Mouse (Mus musculus): ENCODE results near the gene Scamp4. TPM values are rescaled to one million over a fixed set of nuclear protein-coding genes. Genes with fewer than 3 reads are reported as not detected.

Scamp4 gene
- polyA plus RNA-seq, 1 experiment from 2014 or later = 80.6 TPM

GRCm38 (mm10) chr10:80584045-80584488, 18.6 kb upstream of the Scamp4 start:
- Histone ChIP-seq H3K4me3 (no peak overlapping the region), H3K9me3 (no peaks in the 10 kb centered on the region), H3K27ac (no peak overlapping the region), H3K4me2 (replicated peaks) (no peak overlapping the region), H3K4me1 (peaks cover 17% of the 10 kb centered on the region), H3K27me3 (no peaks in the 10 kb centered on the region), H3K9ac (no peak overlapping the region), H3K36me3 (peaks cover 36% of the 10 kb centered on the region)
- no peak for ATAC-seq (ENCODE audit: insufficient number of reproducible peaks, insufficient read depth, low FRiP score, low TSS enrichment)
- 66% methylated on average over 12 of the region's 12 CpGs for whole genome bisulfite sequencing

- Histone ChIP-seq H3K4me2 (replicated peaks) (no peak overlapping the region), H3K9ac (no peak overlapping the region), H3K4me1 (peaks cover 19% of the 10 kb centered on the region), H3K27me3 (no peaks in the 10 kb centered on the region), H3K4me3 (no peak overlapping the region), H3K27ac (no peak overlapping the region), H3K36me3 (peaks cover 36% of the 10 kb centered on the region), H3K9me3 (no peaks in the 10 kb centered on the region)
- WGBS = 72% methylated on average over 12 of the region's 12 CpGs
- ATAC-seq (ENCODE audit: insufficient number of reproducible peaks, insufficient read depth, low FRiP score, low TSS enrichment) = no peak
Observed at GRCm38 (mm10) chr10:80584642-80585552, 17.8 kb upstream of the Scamp4 start.

- Histone ChIP-seq H3K27ac (no peak overlapping the region), H3K27me3 (no peaks in the 10 kb centered on the region), H3K9ac (no peak overlapping the region), H3K36me3 (peaks cover 36% of the 10 kb centered on the region), H3K4me2 (replicated peaks) (no peak overlapping the region), H3K9me3 (no peaks in the 10 kb centered on the region), H3K4me1 (peaks cover 19% of the 10 kb centered on the region), H3K4me3 (no peak overlapping the region)
- WGBS = 94% methylated on average over 8 of the region's 8 CpGs
- no peak for ATAC-seq (ENCODE audit: insufficient number of reproducible peaks, insufficient read depth, low FRiP score, low TSS enrichment)
Observed at GRCm38 (mm10) chr10:80585581-80585980, 17.1 kb upstream of the Scamp4 start.

- peaks cover 19% of the 10 kb centered on the region for H3K4me1 ChIP-seq
- H3K4me2 ChIP-seq (replicated peaks) = no peak overlapping the region; the same call in 1 of the 2 replicates
Observed at GRCm38 (mm10) chr10:80586407-80587304, 16.0 kb upstream of the Scamp4 start.

GRCm38 (mm10) chr10:80587305-80587657, 15.4 kb upstream of the Scamp4 start:
- 49% methylated on average over 4 of the region's 4 CpGs for WGBS
- Histone ChIP-seq H3K9ac (no peak overlapping the region; the same call in 1 of the 2 replicates), H3K9me3 (no peaks in the 10 kb centered on the region), H3K27me3 (no peaks in the 10 kb centered on the region), H3K4me2 (replicated peaks) (no peak overlapping the region; the same call in 1 of the 2 replicates), H3K4me1 (peaks cover 19% of the 10 kb centered on the region), H3K4me3 (no peak overlapping the region), H3K36me3 (peaks cover 32% of the 10 kb centered on the region), H3K27ac (no peak overlapping the region)
- no peak for ATAC-seq (ENCODE audit: insufficient number of reproducible peaks, insufficient read depth, low FRiP score, low TSS enrichment)

More at GRCm38 (mm10) chr10:80586407-80587304, 16.0 kb upstream of the Scamp4 start:
- H3K9ac ChIP-seq = no peak overlapping the region; the same call in 1 of the 2 replicates
- H3K27me3 ChIP-seq = no peaks in the 10 kb centered on the region
- peaks cover 32% of the 10 kb centered on the region for H3K36me3 ChIP-seq
- 96% methylated on average over 42 of the region's 51 CpGs for WGBS
- ATAC-seq (ENCODE audit: insufficient number of reproducible peaks, insufficient read depth, low FRiP score, low TSS enrichment) = no peak
- H3K27ac ChIP-seq = no peak overlapping the region
- H3K4me3 ChIP-seq = no peak overlapping the region
- no peaks in the 10 kb centered on the region for H3K9me3 ChIP-seq

GRCm38 (mm10) chr10:80589127-80589878, 13.4 kb upstream of the Scamp4 start:
- Histone ChIP-seq H3K27ac (0 out of 2 replicates have a peak overlapping the region, but pooled peaks have one; percentile 50), H3K4me3 (peak overlapping the region; percentile 93), H3K36me3 (peaks cover 16% of the 10 kb centered on the region; the same call in 1 of the 2 replicates), H3K4me1 (peaks cover 19% of the 10 kb centered on the region), H3K27me3 (no peaks in the 10 kb centered on the region), H3K4me2 (replicated peaks) (peak overlapping the region; percentile 87), H3K9me3 (no peaks in the 10 kb centered on the region), H3K9ac (peak overlapping the region; percentile 84)
- 19% methylated on average over 12 of the region's 12 CpGs for WGBS
- no peak for ATAC-seq (ENCODE audit: insufficient number of reproducible peaks, insufficient read depth, low FRiP score, low TSS enrichment)

GRCm38 (mm10) chr10:80589879-80590854, 12.5 kb upstream of the Scamp4 start, which contains the start of gene Abhd17a:
Abhd17a (minus strand) TSS chr10:80590341.
- peaks cover 19% of the 10 kb centered on the region for H3K4me1 ChIP-seq
- H3K4me2 ChIP-seq (replicated peaks) = peak within 1 kb of the TSS; percentile 87
- no peaks in the 10 kb centered on the region for H3K9me3 ChIP-seq
- 1% methylated on average over 72 of the region's 73 CpGs for WGBS
- H3K27me3 ChIP-seq = no peaks in the 10 kb centered on the region
- peak; percentile 78 for ATAC-seq (ENCODE audit: insufficient number of reproducible peaks, insufficient read depth, low FRiP score, low TSS enrichment)
- peak within 1 kb of the TSS; percentile 50 for H3K27ac ChIP-seq
- H3K4me3 ChIP-seq = peak within 1 kb of the TSS; percentile 93
- peak within 1 kb of the TSS; percentile 84 for H3K9ac ChIP-seq
- peaks cover 10% of the 10 kb centered on the region; the same call in 1 of the 2 replicates for H3K36me3 ChIP-seq

GRCm38 (mm10) chr10:80596318-80596717, 6.4 kb upstream of the Scamp4 start:
- Histone ChIP-seq H3K36me3 (no peaks in the 10 kb centered on the region), H3K9me3 (no peaks in the 10 kb centered on the region), H3K27me3 (no peaks in the 10 kb centered on the region), H3K9ac (no peak overlapping the region), H3K4me3 (no peak overlapping the region), H3K4me1 (no peaks in the 10 kb centered on the region), H3K27ac (no peak overlapping the region), H3K4me2 (replicated peaks) (no peak overlapping the region)
- 47% methylated on average over 4 of the region's 4 CpGs for WGBS
- no peak for ATAC-seq (ENCODE audit: insufficient number of reproducible peaks, insufficient read depth, low FRiP score, low TSS enrichment)

- WGBS = 34% methylated on average over 7 of the region's 7 CpGs
- Histone ChIP-seq H3K9me3 (no peaks in the 10 kb centered on the region), H3K4me2 (replicated peaks) (peak overlapping the region; percentile 86), H3K36me3 (peaks cover 25% of the 10 kb centered on the region), H3K27me3 (no peaks in the 10 kb centered on the region), H3K4me1 (peaks cover 10% of the 10 kb centered on the region), H3K4me3 (peak overlapping the region; percentile 75), H3K9ac (peak overlapping the region; percentile 61), H3K27ac (peak overlapping the region; percentile 87)
- no peak for ATAC-seq (ENCODE audit: insufficient number of reproducible peaks, insufficient read depth, low FRiP score, low TSS enrichment)
Observed at GRCm38 (mm10) chr10:80603364-80603763, 692 bp downstream of the Scamp4 start.

- ATAC-seq (ENCODE audit: insufficient number of reproducible peaks, insufficient read depth, low FRiP score, low TSS enrichment) = no peak
- Histone ChIP-seq H3K9me3 (no peaks in the 10 kb centered on the region), H3K27me3 (no peaks in the 10 kb centered on the region), H3K36me3 (peaks cover 32% of the 10 kb centered on the region), H3K4me1 (peaks cover 10% of the 10 kb centered on the region), H3K27ac (no peak overlapping the region; the same call in 1 of the 2 replicates), H3K4me3 (peak overlapping the region; percentile 75), H3K9ac (peak overlapping the region; percentile 61), H3K4me2 (replicated peaks) (peak overlapping the region; percentile 86)
- 92% methylated on average over 7 of the region's 7 CpGs for WGBS
Observed at GRCm38 (mm10) chr10:80604001-80604509, 1.4 kb downstream of the Scamp4 start.

Data from embryonic facial prominence, embryonic 12.5 days (tissue).